In genomic region chr1:135112661-135113060, GRCm38 (mm10) we compare ENCODE assay signal across 9 mouse cellular contexts. TPM values are rescaled to one million over a fixed set of nuclear protein-coding genes. Genes with fewer than 3 reads are reported as not detected.
A peak's percentile ranks its signal among the peaks of the same experiment; 100 is the strongest.
DNase-seq lines count a peak whose midpoint lies in the region; ATAC-seq and TF ChIP-seq lines count a peak whose summit lies in the region.
"Had no signal": no experiment of that assay in that cellular context is flagged by ENCODE, and none has a peak within 500 bp of the region (broad histone marks: within the 10 kb centered on the region; RNA-seq: fewer than 3 reads in every experiment).

No protein-coding gene starts in this region.

- no peak overlapping the region for H3K4me2 ChIP-seq in heart, embryonic 11.5 days
- H3K4me2 ChIP-seq: heart, embryonic 13.5 days had no signal

- peaks cover 77% of the 10 kb centered on the region for H3K36me3 ChIP-seq in G1E (replicated peaks)
- no peaks in the 10 kb centered on the region for H3K36me3 ChIP-seq in splenic B cell, adult 2 months (ENCODE audit: control insufficient read depth, insufficient read depth, low read length, poor library complexity, severe bottlenecking)
- no peaks in the 10 kb centered on the region for H3K36me3 ChIP-seq in heart, embryonic 11.5 days (ENCODE audit: control insufficient read depth, insufficient read depth, low read length)
- H3K36me3 ChIP-seq: heart, embryonic 13.5 days had no signal

- 8% methylated on average over 8 of the region's 8 CpGs for WGBS in heart, embryonic 11.5 days (ENCODE audit: insufficient replicate concordance)

- TF ChIP-seq CTCF in G1E (IDR thresholded peaks at IDR 0.05; ENCODE audit: low read depth, low read length) = peak; percentile 99

- DNase-seq in layer of hippocampus, postnatal 14 days (ENCODE audit: low spot score in 2 of 2) = peak; percentile 37 to 46
- DNase-seq in layer of hippocampus, adult 9-11 months = no peak
- peak; percentile 85 for DNase-seq in G1E (ENCODE audit: low spot score)
- peak; percentile 74 to 82 for DNase-seq in cerebellum, postnatal 10 days
- DNase-seq in induced T-regulatory cell, adult 2 months (ENCODE audit: low read depth) = peak; percentile 85
- peak; percentile 36 for DNase-seq in lung, postnatal 25 days (ENCODE audit: low spot score)
- DNase-seq in splenic B cell, adult 2 months (ENCODE audit: low read depth, low spot score) = peak; percentile 84

- H3K9me3 ChIP-seq in G1E (replicated peaks) = no peaks in the 10 kb centered on the region
- no peaks in the 10 kb centered on the region for H3K9me3 ChIP-seq in heart, embryonic 11.5 days (replicated peaks; ENCODE audit: control insufficient read depth, low read length)
- H3K9me3 ChIP-seq: heart, embryonic 13.5 days had no signal

- H3K27ac ChIP-seq in heart, embryonic 11.5 days (ENCODE audit: low read depth, low read length) = no peak overlapping the region
- H3K27ac ChIP-seq: heart, embryonic 13.5 days had no signal

- no peaks in the 10 kb centered on the region for H3K27me3 ChIP-seq in G1E (ENCODE audit: insufficient read depth, low read length)
- H3K27me3 ChIP-seq in splenic B cell, adult 2 months (ENCODE audit: control insufficient read depth, insufficient read depth, low read length, poor library complexity, severe bottlenecking) = no peaks in the 10 kb centered on the region
- H3K27me3 ChIP-seq in heart, embryonic 11.5 days (ENCODE audit: control insufficient read depth, insufficient read depth, low read length) = peaks cover 18% of the 10 kb centered on the region

- no peak overlapping the region for H3K9ac ChIP-seq in heart, embryonic 11.5 days (ENCODE audit: low read depth, low read length)
- H3K9ac ChIP-seq: heart, embryonic 13.5 days had no signal

- H3K4me3 ChIP-seq in G1E (ENCODE audit: low read depth, low read length) = no peak overlapping the region; the same call in 1 of the 2 replicates
- H3K4me3 ChIP-seq in heart, embryonic 11.5 days (ENCODE audit: low read depth, low read length) = no peak overlapping the region
- H3K4me3 ChIP-seq: heart, embryonic 13.5 days had no signal

- H3K4me1 ChIP-seq in G1E (ENCODE audit: insufficient read depth, low read depth, low read length) = peaks cover 42% of the 10 kb centered on the region
- H3K4me1 ChIP-seq in heart, embryonic 11.5 days (ENCODE audit: control insufficient read depth, insufficient read depth, low read length) = no peaks in the 10 kb centered on the region
- H3K4me1 ChIP-seq: heart, embryonic 13.5 days had no signal

- peak; percentile 66 for ATAC-seq in G1E (ENCODE audit: extremely low read depth, insufficient number of reproducible peaks, low FRiP score, poor library complexity, severe bottlenecking)
- no peak for ATAC-seq in heart, embryonic 11.5 days (replicated peaks; ENCODE audit: insufficient number of reproducible peaks, low FRiP score, low TSS enrichment)

RNA-seq across cellular contexts. Expression of gene Lgr6, which starts 7.6 kb away (rescaled TPM):
- total RNA-seq in layer of hippocampus, postnatal 14 days (2021) = 1 to 10 TPM; 1.6 to 2.5 TPM
- total RNA-seq in G1E (2014; fragmentation: Nextera tagmentation) (0.30 TPM in 1 of 2 replicates, not detected in the other), G1E (2017) (0.12 and 0.38 TPM in 2 replicates)
- 0.43 and 0.54 TPM in 2 replicates for polyA plus RNA-seq in G1E (2012)
- polyA plus RNA-seq in heart, embryonic 11.5 days (2014; fragmentation: Nextera tagmentation; extraction: Ambion mirVana) = 1.0 and 1.4 TPM in 2 replicates

RNA-seq across cellular contexts. Expression of gene Ptpn7, which starts 19.8 kb away (rescaled TPM):
- not detected for total RNA-seq in layer of hippocampus, postnatal 14 days (2021)
- total RNA-seq in G1E (2014; fragmentation: Nextera tagmentation) (132 and 147 TPM in 2 replicates), G1E (2017) (212 and 227 TPM in 2 replicates)
- 341 and 359 TPM in 2 replicates for polyA plus RNA-seq in G1E (2012)
- polyA plus RNA-seq in heart, embryonic 11.5 days (2014; fragmentation: Nextera tagmentation; extraction: Ambion mirVana) = 1.2 and 2.0 TPM in 2 replicates

RNA-seq across cellular contexts. Expression of gene Arl8a, which starts 34.0 kb away (rescaled TPM):
- total RNA-seq in layer of hippocampus, postnatal 14 days (2021) = 100 to 1,000 TPM; 307 to 334 TPM
- total RNA-seq in G1E (2014; fragmentation: Nextera tagmentation) (93.7 and 103 TPM in 2 replicates), G1E (2017) (45.0 and 46.6 TPM in 2 replicates)
- 88.0 and 99.6 TPM in 2 replicates for polyA plus RNA-seq in G1E (2012)
- 27.7 and 29.7 TPM in 2 replicates for polyA plus RNA-seq in heart, embryonic 11.5 days (2014; fragmentation: Nextera tagmentation; extraction: Ambion mirVana)

RNA-seq across cellular contexts. Expression of gene Gpr37l1, which starts 54.8 kb away (rescaled TPM):
- 100 to 1,000 TPM; 186 to 187 TPM for total RNA-seq in layer of hippocampus, postnatal 14 days (2021)
- total RNA-seq in G1E (2014; fragmentation: Nextera tagmentation) = not detected in 2 replicates
- total RNA-seq in G1E (2017) = 0.05 TPM in 1 of 2 replicates, not detected in the other
- not detected in 2 replicates for polyA plus RNA-seq in G1E (2012)
- not detected in 2 replicates for polyA plus RNA-seq in heart, embryonic 11.5 days (2014; fragmentation: Nextera tagmentation; extraction: Ambion mirVana)
- polyA plus RNA-seq: heart, embryonic 13.5 days had no signal

Comparison
In these comparisons a context has a peak if more than half of its experiments do, and no peak if none do; other contexts are left out.
1. RNA of gene Ptpn7, which starts 19.8 kb away (total RNA-seq): 132 to 227 TPM in G1E; not detected in layer of hippocampus, postnatal 14 days; every median in the first group is over 100 times any median in the second.